Mouse (Mus musculus) G1E (cell line): ENCODE results near the gene Ddrgk1.

Source experiments
- CTCF ChIP-seq: IDR thresholded peaks from 2 replicates; pipeline ENCODE4 v1.5.1; 2012; ENCODE audit warnings: low read depth, low read length, inconsistent platforms, mixed read lengths
- GATA1 ChIP-seq: IDR thresholded peaks from 2 replicates; pipeline ENCODE4 v1.6.1; 2012; ENCODE audit warnings: borderline replicate concordance, low read length, inconsistent platforms, mixed read lengths
- GATA2 ChIP-seq: IDR thresholded peaks from 2 replicates; pipeline ENCODE4 v1.6.1; 2012; ENCODE audit warnings: low read depth, low read length, inconsistent platforms, borderline replicate concordance
- POLR2AphosphoS5 ChIP-seq: IDR thresholded peaks from 2 replicates; pipeline ENCODE4 v1.6.1; 2012; ENCODE audit warnings: low read depth, low read length, inconsistent platforms; ENCODE audit not compliant: insufficient replicate concordance
- TAL1 ChIP-seq: conservative IDR thresholded peaks from 2 replicates; pipeline ENCODE4 v1.6.1; 2012; ENCODE audit warnings: low read depth, low read length, inconsistent platforms, mixed read lengths

- no peak for TF ChIP-seq CTCF
- no peak for TF ChIP-seq GATA1
- no peak for TF ChIP-seq TAL1
- TF ChIP-seq POLR2AphosphoS5: no peak
- no peak for TF ChIP-seq GATA2
Observed at GRCm38 (mm10) chr2:130656536-130656935, 7.9 kb downstream of the Ddrgk1 start.
